27 mouse cellular contexts compared by ENCODE assay signal in the genomic region with DNA sequence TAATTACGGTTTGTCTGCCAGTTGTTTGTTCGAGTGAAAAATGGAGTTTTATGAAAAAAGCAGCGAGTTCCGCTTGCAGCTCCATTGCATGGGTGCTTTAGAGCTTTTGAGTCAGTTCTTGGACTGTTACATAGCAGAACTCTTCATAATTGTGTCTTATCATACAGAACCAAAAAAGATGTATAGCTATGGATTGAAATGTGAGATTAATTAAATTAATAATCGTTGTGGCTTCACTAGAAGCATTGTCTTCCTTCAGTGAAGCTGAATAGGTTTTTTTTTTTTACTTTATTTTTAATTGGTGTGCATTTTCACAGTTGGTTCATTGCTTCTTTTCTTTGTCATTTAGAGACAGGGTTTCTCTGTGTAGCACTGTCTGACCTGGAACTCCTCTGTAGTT.
"Had no signal": no experiment of that assay in that cellular context is flagged by ENCODE, and none has a peak within 500 bp of the region (broad histone marks: within the 10 kb centered on the region; RNA-seq: fewer than 3 reads in every experiment).

No protein-coding gene starts in this region.

- DNase-seq: gastrocnemius, postnatal 14 days; gastrocnemius, postnatal 36 days; heart, adult 11 months; heart, adult 2 months; heart, postnatal 14 days; heart, postnatal 36 days; kidney, adult 11 months; kidney, adult 2 months; kidney, adult 9 months; kidney, postnatal 14 days; kidney, postnatal 36 days; layer of hippocampus, adult 9-11 months; layer of hippocampus, postnatal 36 days; left cerebral cortex, postnatal 4 days had no signal

- H3K27ac ChIP-seq: heart, adult 2 months; heart, embryonic 15.5 days; hindbrain, embryonic 13.5 days; hindbrain, embryonic 15.5 days; hindbrain, postnatal 0 days; kidney, embryonic 15.5 days; kidney, postnatal 0 days; limb, embryonic 13.5 days; limb, embryonic 15.5 days; liver, embryonic 12.5 days; liver, embryonic 14.5 days had no signal

- H3K4me1 ChIP-seq: liver, embryonic 12.5 days had no signal

- H3K27me3 ChIP-seq: heart, embryonic 13.5 days; heart, embryonic 15.5 days; hindbrain, embryonic 13.5 days; hindbrain, embryonic 15.5 days; kidney, embryonic 15.5 days; limb, embryonic 13.5 days; limb, embryonic 15.5 days; liver, embryonic 12.5 days had no signal

- H3K9ac ChIP-seq: heart, embryonic 13.5 days; heart, embryonic 15.5 days; hindbrain, embryonic 13.5 days; hindbrain, embryonic 15.5 days; kidney, embryonic 15.5 days; limb, embryonic 13.5 days; limb, embryonic 15.5 days; liver, embryonic 12.5 days; liver, embryonic 14.5 days had no signal

- H3K4me3 ChIP-seq: heart, adult 2 months; heart, embryonic 13.5 days; heart, embryonic 15.5 days; hindbrain, embryonic 13.5 days; hindbrain, embryonic 15.5 days; kidney, embryonic 15.5 days; limb, embryonic 13.5 days; limb, embryonic 15.5 days; liver, embryonic 12.5 days had no signal

- H3K4me2 ChIP-seq: heart, embryonic 11.5 days; heart, embryonic 13.5 days; heart, embryonic 15.5 days; hindbrain, embryonic 13.5 days; hindbrain, embryonic 15.5 days; kidney, embryonic 15.5 days; limb, embryonic 13.5 days; limb, embryonic 15.5 days; liver, embryonic 12.5 days had no signal

- ATAC-seq: hindbrain, postnatal 0 days; intestine, embryonic 16.5 days; liver, embryonic 12.5 days had no signal

- H3K9me3 ChIP-seq: heart, embryonic 13.5 days; heart, embryonic 15.5 days; hindbrain, embryonic 13.5 days; hindbrain, embryonic 15.5 days; kidney, embryonic 15.5 days; limb, embryonic 13.5 days; limb, embryonic 15.5 days; liver, embryonic 12.5 days had no signal

- H3K36me3 ChIP-seq: heart, embryonic 13.5 days; heart, embryonic 15.5 days; hindbrain, embryonic 13.5 days; hindbrain, embryonic 15.5 days; kidney, embryonic 15.5 days; limb, embryonic 13.5 days; limb, embryonic 15.5 days; liver, embryonic 12.5 days had no signal
